Mouse (Mus musculus): ENCODE measurements around the gene Otx2. TPM values are rescaled to one million over a fixed set of nuclear protein-coding genes. Genes with fewer than 3 reads are reported as not detected.

Gene Otx2
- not detected in 2 replicates for polyA plus RNA-seq (2015; fragmentation: Nextera tagmentation; extraction: Ambion mirVana)

- Histone ChIP-seq H3K36me3 (ENCODE audit: control insufficient read depth, insufficient read depth) (no peaks in the 10 kb centered on the region), H3K9me3 (ENCODE audit: control insufficient read depth) (no peaks in the 10 kb centered on the region), H3K4me1 (replicated peaks; ENCODE audit: control insufficient read depth, insufficient read depth, low read length) (no peaks in the 10 kb centered on the region), H3K27me3 (replicated peaks; ENCODE audit: control insufficient read depth, insufficient read depth, low read length) (peaks cover 93% of the 10 kb centered on the region), H3K4me2 (replicated peaks; ENCODE audit: low read depth) (no peak within 1 kb of the TSS), H3K27ac (ENCODE audit: low read depth, low read length) (no peak within 1 kb of the TSS), H3K9ac (ENCODE audit: low read depth, low read length) (no peak within 1 kb of the TSS), H3K4me3 (ENCODE audit: low read depth, low read length) (no peak within 1 kb of the TSS)
- no peak for ATAC-seq
- no peak for TF ChIP-seq CTCF (IDR thresholded peaks at IDR 0.05; ENCODE audit: low read depth)
- WGBS = 1% methylated on average over 27 of the region's 27 CpGs
Measured at GRCm38 (mm10) chr14:48673541-48673940, at the start of gene Otx2. Gene Otx2, minus strand, starts transcription at chr14:48673819.

- ATAC-seq = no peak
- 33% methylated on average over 4 of the region's 4 CpGs for WGBS
- no peak for TF ChIP-seq CTCF (IDR thresholded peaks at IDR 0.05; ENCODE audit: low read depth)
Measured at GRCm38 (mm10) chr14:48722763-48723162, 49.1 kb upstream of the Otx2 start.

GRCm38 (mm10) chr14:48719296-48719695, 45.7 kb upstream of the Otx2 start:
- no peaks in the 10 kb centered on the region for H3K9me3 ChIP-seq (ENCODE audit: control insufficient read depth)
- no peak overlapping the region for H3K4me3 ChIP-seq (ENCODE audit: low read depth, low read length)
- H3K27me3 ChIP-seq (replicated peaks; ENCODE audit: control insufficient read depth, insufficient read depth, low read length) = no peaks in the 10 kb centered on the region
- no peaks in the 10 kb centered on the region for H3K36me3 ChIP-seq (ENCODE audit: control insufficient read depth, insufficient read depth)
- 77% methylated on average over 3 of the region's 3 CpGs for WGBS
- H3K4me1 ChIP-seq (replicated peaks; ENCODE audit: control insufficient read depth, insufficient read depth, low read length) = no peaks in the 10 kb centered on the region
- H3K27ac ChIP-seq (ENCODE audit: low read depth, low read length) = no peak overlapping the region
- H3K9ac ChIP-seq (ENCODE audit: low read depth, low read length) = no peak overlapping the region
- ATAC-seq = no peak
- H3K4me2 ChIP-seq (replicated peaks; ENCODE audit: low read depth) = no peak overlapping the region
- TF ChIP-seq CTCF (IDR thresholded peaks at IDR 0.05; ENCODE audit: low read depth) = no peak

More at GRCm38 (mm10) chr14:48722763-48723162, 49.1 kb upstream of the Otx2 start:
- H3K27me3 ChIP-seq (replicated peaks; ENCODE audit: control insufficient read depth, insufficient read depth, low read length) = no peaks in the 10 kb centered on the region
- H3K36me3 ChIP-seq (ENCODE audit: control insufficient read depth, insufficient read depth) = no peaks in the 10 kb centered on the region
- H3K9ac ChIP-seq (ENCODE audit: low read depth, low read length) = no peak overlapping the region
- H3K4me2 ChIP-seq (replicated peaks; ENCODE audit: low read depth) = no peak overlapping the region
- no peak overlapping the region for H3K27ac ChIP-seq (ENCODE audit: low read depth, low read length)
- H3K4me1 ChIP-seq (replicated peaks; ENCODE audit: control insufficient read depth, insufficient read depth, low read length) = no peaks in the 10 kb centered on the region
- H3K9me3 ChIP-seq (ENCODE audit: control insufficient read depth) = no peaks in the 10 kb centered on the region
- H3K4me3 ChIP-seq (ENCODE audit: low read depth, low read length) = no peak overlapping the region

- Histone ChIP-seq H3K9ac (ENCODE audit: low read depth, low read length) (no peak overlapping the region), H3K36me3 (ENCODE audit: control insufficient read depth, insufficient read depth) (no peaks in the 10 kb centered on the region), H3K4me3 (ENCODE audit: low read depth, low read length) (no peak overlapping the region), H3K27me3 (replicated peaks; ENCODE audit: control insufficient read depth, insufficient read depth, low read length) (no peaks in the 10 kb centered on the region), H3K4me2 (replicated peaks; ENCODE audit: low read depth) (no peak overlapping the region), H3K27ac (ENCODE audit: low read depth, low read length) (no peak overlapping the region), H3K4me1 (replicated peaks; ENCODE audit: control insufficient read depth, insufficient read depth, low read length) (no peaks in the 10 kb centered on the region), H3K9me3 (ENCODE audit: control insufficient read depth) (no peaks in the 10 kb centered on the region)
- ATAC-seq = no peak
- no peak for TF ChIP-seq CTCF (IDR thresholded peaks at IDR 0.05; ENCODE audit: low read depth)
- WGBS = 76% methylated on average over 8 of the region's 8 CpGs
Measured at GRCm38 (mm10) chr14:48717632-48718279, 44.1 kb upstream of the Otx2 start.

GRCm38 (mm10) chr14:48716456-48716855, 42.8 kb upstream of the Otx2 start:
- TF ChIP-seq CTCF (IDR thresholded peaks at IDR 0.05; ENCODE audit: low read depth) = no peak
- no peak overlapping the region for H3K27ac ChIP-seq (ENCODE audit: low read depth, low read length)
- no peak overlapping the region for H3K4me3 ChIP-seq (ENCODE audit: low read depth, low read length)
- WGBS = 80% methylated on average over 4 of the region's 4 CpGs
- H3K27me3 ChIP-seq (replicated peaks; ENCODE audit: control insufficient read depth, insufficient read depth, low read length) = no peaks in the 10 kb centered on the region
- no peak overlapping the region for H3K4me2 ChIP-seq (replicated peaks; ENCODE audit: low read depth)
- no peak for ATAC-seq
- no peak overlapping the region for H3K9ac ChIP-seq (ENCODE audit: low read depth, low read length)
- H3K9me3 ChIP-seq (ENCODE audit: control insufficient read depth) = no peaks in the 10 kb centered on the region
- H3K4me1 ChIP-seq (replicated peaks; ENCODE audit: control insufficient read depth, insufficient read depth, low read length) = no peaks in the 10 kb centered on the region
- no peaks in the 10 kb centered on the region for H3K36me3 ChIP-seq (ENCODE audit: control insufficient read depth, insufficient read depth)

- H3K4me1 ChIP-seq (replicated peaks; ENCODE audit: control insufficient read depth, insufficient read depth, low read length) = no peaks in the 10 kb centered on the region
- no peak for ATAC-seq
- H3K27me3 ChIP-seq (replicated peaks; ENCODE audit: control insufficient read depth, insufficient read depth, low read length) = peaks cover 12% of the 10 kb centered on the region
- H3K9ac ChIP-seq (ENCODE audit: low read depth, low read length) = no peak overlapping the region
- no peaks in the 10 kb centered on the region for H3K36me3 ChIP-seq (ENCODE audit: control insufficient read depth, insufficient read depth)
- TF ChIP-seq CTCF (IDR thresholded peaks at IDR 0.05; ENCODE audit: low read depth) = no peak
- 83% methylated on average over 13 of the region's 13 CpGs for WGBS
- no peaks in the 10 kb centered on the region for H3K9me3 ChIP-seq (ENCODE audit: control insufficient read depth)
- no peak overlapping the region for H3K4me2 ChIP-seq (replicated peaks; ENCODE audit: low read depth)
- no peak overlapping the region for H3K27ac ChIP-seq (ENCODE audit: low read depth, low read length)
- H3K4me3 ChIP-seq (ENCODE audit: low read depth, low read length) = no peak overlapping the region
Measured at GRCm38 (mm10) chr14:48710871-48711370, 37.3 kb upstream of the Otx2 start.
